Mouse (Mus musculus): ENCODE measurements around the gene Nfe2l3. TPM values are rescaled to one million over a fixed set of nuclear protein-coding genes. Genes with fewer than 3 reads are reported as not detected.

The Nfe2l3 gene
- polyA plus RNA-seq, 1 experiment from 2014 or later: 7.5 TPM

- Histone ChIP-seq H3K4me3 (ENCODE audit: low read depth, low read length) (no peak overlapping the region), H3K9me3 (ENCODE audit: control insufficient read depth, low read depth, low read length) (no peaks in the 10 kb centered on the region), H3K9ac (replicated peaks; ENCODE audit: low read depth, low read length) (no peak overlapping the region), H3K36me3 (ENCODE audit: control insufficient read depth, insufficient read depth, low read length) (no peaks in the 10 kb centered on the region), H3K27ac (ENCODE audit: low read length) (no peak overlapping the region), H3K4me1 (ENCODE audit: control insufficient read depth, insufficient read depth, low read length) (no peaks in the 10 kb centered on the region), H3K27me3 (ENCODE audit: control insufficient read depth, insufficient read depth, low read length) (no peaks in the 10 kb centered on the region), H3K4me2 (replicated peaks; ENCODE audit: low read depth, low read length) (no peak overlapping the region)
- ATAC-seq (ENCODE audit: insufficient number of reproducible peaks, insufficient read depth, low FRiP score, low read depth): no peak
- 83% methylated on average over 2 of the region's 2 CpGs for WGBS
Observed at GRCm38 (mm10) chr6:51424537-51424936, 7.9 kb upstream of the Nfe2l3 start.

- no peak overlapping the region for H3K9ac ChIP-seq (replicated peaks; ENCODE audit: low read depth, low read length)
- no peak for ATAC-seq (ENCODE audit: insufficient number of reproducible peaks, insufficient read depth, low FRiP score, low read depth)
- peaks cover 9% of the 10 kb centered on the region; the same call in 1 of the 2 replicates for H3K27me3 ChIP-seq (ENCODE audit: control insufficient read depth, insufficient read depth, low read length)
- H3K27ac ChIP-seq (ENCODE audit: low read length): no peak overlapping the region
- peak overlapping the region; percentile 56; the same call in 1 of the 2 replicates for H3K4me3 ChIP-seq (ENCODE audit: low read depth, low read length)
- peak overlapping the region; percentile 91; the same call in 1 of the 2 replicates for H3K4me2 ChIP-seq (replicated peaks; ENCODE audit: low read depth, low read length)
- H3K4me1 ChIP-seq (ENCODE audit: control insufficient read depth, insufficient read depth, low read length): peaks cover 6% of the 10 kb centered on the region; the same call in 1 of the 2 replicates
- 30% methylated on average over 7 of the region's 7 CpGs for WGBS
- no peaks in the 10 kb centered on the region for H3K36me3 ChIP-seq (ENCODE audit: control insufficient read depth, insufficient read depth, low read length)
- no peaks in the 10 kb centered on the region for H3K9me3 ChIP-seq (ENCODE audit: control insufficient read depth, low read depth, low read length)
Observed at GRCm38 (mm10) chr6:51434270-51434669, 1.8 kb downstream of the Nfe2l3 start.

GRCm38 (mm10) chr6:51437665-51438064 lies 5.2 kb downstream of the Nfe2l3 start:
- 59% methylated on average over 4 of the region's 4 CpGs for WGBS
- Histone ChIP-seq H3K4me3 (ENCODE audit: low read depth, low read length) (no peak overlapping the region), H3K9ac (replicated peaks; ENCODE audit: low read depth, low read length) (no peak overlapping the region), H3K27ac (ENCODE audit: low read length) (no peak overlapping the region), H3K9me3 (ENCODE audit: control insufficient read depth, low read depth, low read length) (no peaks in the 10 kb centered on the region), H3K36me3 (ENCODE audit: control insufficient read depth, insufficient read depth, low read length) (no peaks in the 10 kb centered on the region), H3K27me3 (ENCODE audit: control insufficient read depth, insufficient read depth, low read length) (peaks cover 5% of the 10 kb centered on the region; the same call in 1 of the 2 replicates), H3K4me2 (replicated peaks; ENCODE audit: low read depth, low read length) (no peak overlapping the region), H3K4me1 (ENCODE audit: control insufficient read depth, insufficient read depth, low read length) (peaks cover 3% of the 10 kb centered on the region; the same call in 1 of the 2 replicates)
- ATAC-seq (ENCODE audit: insufficient number of reproducible peaks, insufficient read depth, low FRiP score, low read depth): no peak

GRCm38 (mm10) chr6:51438826-51439330 lies 6.4 kb downstream of the Nfe2l3 start:
- ATAC-seq (ENCODE audit: insufficient number of reproducible peaks, insufficient read depth, low FRiP score, low read depth): no peak
- H3K9ac ChIP-seq (replicated peaks; ENCODE audit: low read depth, low read length): no peak overlapping the region
- H3K4me3 ChIP-seq (ENCODE audit: low read depth, low read length): no peak overlapping the region
- no peak overlapping the region for H3K4me2 ChIP-seq (replicated peaks; ENCODE audit: low read depth, low read length)
- no peaks in the 10 kb centered on the region for H3K9me3 ChIP-seq (ENCODE audit: control insufficient read depth, low read depth, low read length)
- H3K36me3 ChIP-seq (ENCODE audit: control insufficient read depth, insufficient read depth, low read length): no peaks in the 10 kb centered on the region
- peaks cover 1% of the 10 kb centered on the region; the same call in 1 of the 2 replicates for H3K4me1 ChIP-seq (ENCODE audit: control insufficient read depth, insufficient read depth, low read length)
- WGBS: 80% methylated on average over 9 of the region's 9 CpGs
- H3K27ac ChIP-seq (ENCODE audit: low read length): no peak overlapping the region
- no peaks in the 10 kb centered on the region for H3K27me3 ChIP-seq (ENCODE audit: control insufficient read depth, insufficient read depth, low read length)

- no peak overlapping the region for H3K4me2 ChIP-seq (replicated peaks; ENCODE audit: low read depth, low read length)
- no peaks in the 10 kb centered on the region for H3K36me3 ChIP-seq (ENCODE audit: control insufficient read depth, insufficient read depth, low read length)
- no peak overlapping the region for H3K4me3 ChIP-seq (ENCODE audit: low read depth, low read length)
- H3K9ac ChIP-seq (replicated peaks; ENCODE audit: low read depth, low read length): no peak overlapping the region
- H3K27me3 ChIP-seq (ENCODE audit: control insufficient read depth, insufficient read depth, low read length): no peaks in the 10 kb centered on the region
- 45% methylated on average over 9 of the region's 9 CpGs for WGBS
- ATAC-seq (ENCODE audit: insufficient number of reproducible peaks, insufficient read depth, low FRiP score, low read depth): no peak
- no peaks in the 10 kb centered on the region for H3K4me1 ChIP-seq (ENCODE audit: control insufficient read depth, insufficient read depth, low read length)
- no peaks in the 10 kb centered on the region for H3K9me3 ChIP-seq (ENCODE audit: control insufficient read depth, low read depth, low read length)
- no peak overlapping the region for H3K27ac ChIP-seq (ENCODE audit: low read length)
Observed at GRCm38 (mm10) chr6:51442191-51442835, 9.8 kb downstream of the Nfe2l3 start.

- ATAC-seq (ENCODE audit: insufficient number of reproducible peaks, insufficient read depth, low FRiP score, low read depth): no peak
- Histone ChIP-seq H3K9me3 (ENCODE audit: control insufficient read depth, low read depth, low read length) (no peaks in the 10 kb centered on the region), H3K4me1 (ENCODE audit: control insufficient read depth, insufficient read depth, low read length) (0 out of 2 replicates have a peak, but pooled peaks cover 7% of the 10 kb centered on the region), H3K4me2 (replicated peaks; ENCODE audit: low read depth, low read length) (no peak overlapping the region), H3K4me3 (ENCODE audit: low read depth, low read length) (no peak overlapping the region), H3K9ac (replicated peaks; ENCODE audit: low read depth, low read length) (no peak overlapping the region), H3K27ac (ENCODE audit: low read length) (no peak overlapping the region), H3K27me3 (ENCODE audit: control insufficient read depth, insufficient read depth, low read length) (no peaks in the 10 kb centered on the region), H3K36me3 (ENCODE audit: control insufficient read depth, insufficient read depth, low read length) (peaks cover 2% of the 10 kb centered on the region; the same call in 1 of the 2 replicates)
- WGBS: 40% methylated on average over 7 of the region's 7 CpGs
Observed at GRCm38 (mm10) chr6:51452927-51453503, 20.5 kb downstream of the Nfe2l3 start.

GRCm38 (mm10) chr6:51454949-51455348 lies 22.5 kb downstream of the Nfe2l3 start:
- no peaks in the 10 kb centered on the region for H3K9me3 ChIP-seq (ENCODE audit: control insufficient read depth, low read depth, low read length)
- no peak overlapping the region for H3K27ac ChIP-seq (ENCODE audit: low read length)
- H3K9ac ChIP-seq (replicated peaks; ENCODE audit: low read depth, low read length): no peak overlapping the region
- H3K4me3 ChIP-seq (ENCODE audit: low read depth, low read length): no peak overlapping the region
- 0 out of 2 replicates have a peak, but pooled peaks cover 7% of the 10 kb centered on the region for H3K4me1 ChIP-seq (ENCODE audit: control insufficient read depth, insufficient read depth, low read length)
- H3K27me3 ChIP-seq (ENCODE audit: control insufficient read depth, insufficient read depth, low read length): no peaks in the 10 kb centered on the region
- no peak overlapping the region for H3K4me2 ChIP-seq (replicated peaks; ENCODE audit: low read depth, low read length)
- H3K36me3 ChIP-seq (ENCODE audit: control insufficient read depth, insufficient read depth, low read length): peaks cover 13% of the 10 kb centered on the region
- no peak for ATAC-seq (ENCODE audit: insufficient number of reproducible peaks, insufficient read depth, low FRiP score, low read depth)
- 37% methylated on average over 3 of the region's 3 CpGs for WGBS

GRCm38 (mm10) chr6:51456198-51456597 lies 23.7 kb downstream of the Nfe2l3 start:
- 0 out of 2 replicates have a peak, but pooled peaks cover 7% of the 10 kb centered on the region for H3K4me1 ChIP-seq (ENCODE audit: control insufficient read depth, insufficient read depth, low read length)
- no peak overlapping the region for H3K27ac ChIP-seq (ENCODE audit: low read length)
- ATAC-seq (ENCODE audit: insufficient number of reproducible peaks, insufficient read depth, low FRiP score, low read depth): no peak
- peaks cover 22% of the 10 kb centered on the region for H3K36me3 ChIP-seq (ENCODE audit: control insufficient read depth, insufficient read depth, low read length)
- no peak overlapping the region for H3K9ac ChIP-seq (replicated peaks; ENCODE audit: low read depth, low read length)
- WGBS: 67% methylated on average over 1 of the region's 1 CpGs
- H3K4me2 ChIP-seq (replicated peaks; ENCODE audit: low read depth, low read length): no peak overlapping the region
- no peaks in the 10 kb centered on the region for H3K27me3 ChIP-seq (ENCODE audit: control insufficient read depth, insufficient read depth, low read length)
- no peaks in the 10 kb centered on the region for H3K9me3 ChIP-seq (ENCODE audit: control insufficient read depth, low read depth, low read length)
- H3K4me3 ChIP-seq (ENCODE audit: low read depth, low read length): no peak overlapping the region
